Mouse (Mus musculus) layer of hippocampus, postnatal 36 days (tissue): ENCODE measurements around the gene Pjvk. TPM values are rescaled to one million over a fixed set of nuclear protein-coding genes. Genes with fewer than 3 reads are reported as not detected.

Experiments
- total RNA-seq, 2 experiments: library from RNA; stranded (reverse); gene quantifications; 2 replicates each; pipeline ENCODE4 v1.2.3; 2021

Gene Pjvk
- total RNA-seq, 2 experiments from 2014 or later, result not detected

Other genes with a start within 250 kb of the Pjvk start
- 10 to 100 TPM; 65.8 to 74.5 TPM for gene Osbpl6, start 242.0 kb upstream of the Pjvk start, total RNA-seq
- gene Prkra, start 461 bp upstream of the Pjvk start, total RNA-seq, result 10 to 100 TPM; 15.7 to 16.9 TPM
- 1 to 10 TPM; 4.6 to 5.1 TPM for gene Fkbp7, start 24.6 kb downstream of the Pjvk start, total RNA-seq
- gene Plekha3, start 26.8 kb downstream of the Pjvk start, total RNA-seq, result 10 to 100 TPM; 49.7 to 50.1 TPM